Mouse (Mus musculus): ENCODE data around the gene Cox7a2. TPM values are rescaled to one million over a fixed set of nuclear protein-coding genes. Genes with fewer than 3 reads are reported as not detected.

The Cox7a2 gene
- polyA plus RNA-seq, 1 experiment from 2014 or later, result 999 TPM

DNA sequence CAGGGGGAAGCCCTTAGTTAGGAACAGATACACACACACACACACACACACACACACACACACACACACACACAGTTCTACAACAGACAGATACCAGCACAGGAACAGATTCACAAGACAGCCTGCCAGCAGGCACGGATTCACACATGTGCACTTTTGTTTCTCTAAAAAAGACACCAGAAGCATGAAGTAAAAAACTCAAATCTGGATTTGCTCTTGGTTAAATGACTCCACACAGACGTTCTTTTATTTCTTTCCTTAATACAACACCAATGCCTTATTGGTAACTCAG is 26.1 kb upstream of the Cox7a2 start:
- H3K36me3 ChIP-seq (replicated peaks; ENCODE audit: control insufficient read depth, insufficient read depth), result no peaks in the 10 kb centered on the region
- 76% methylated on average over 2 of the region's 2 CpGs for WGBS
- no peak overlapping the region for H3K4me3 ChIP-seq (replicated peaks; ENCODE audit: low read length)
- no peaks in the 10 kb centered on the region for H3K27me3 ChIP-seq (ENCODE audit: control insufficient read depth, insufficient read depth, low read length)
- no peak overlapping the region for H3K4me2 ChIP-seq (replicated peaks)
- ATAC-seq (ENCODE audit: low FRiP score), result no peak
- peaks cover 18% of the 10 kb centered on the region for H3K4me1 ChIP-seq (replicated peaks; ENCODE audit: control insufficient read depth, insufficient read depth, low read length)
- no peaks in the 10 kb centered on the region for H3K9me3 ChIP-seq (ENCODE audit: control insufficient read depth, low read length)
- DNase-seq (ENCODE audit: low spot score), result no peak
- H3K9ac ChIP-seq, result no peak overlapping the region
- no peak overlapping the region for H3K27ac ChIP-seq

DNA sequence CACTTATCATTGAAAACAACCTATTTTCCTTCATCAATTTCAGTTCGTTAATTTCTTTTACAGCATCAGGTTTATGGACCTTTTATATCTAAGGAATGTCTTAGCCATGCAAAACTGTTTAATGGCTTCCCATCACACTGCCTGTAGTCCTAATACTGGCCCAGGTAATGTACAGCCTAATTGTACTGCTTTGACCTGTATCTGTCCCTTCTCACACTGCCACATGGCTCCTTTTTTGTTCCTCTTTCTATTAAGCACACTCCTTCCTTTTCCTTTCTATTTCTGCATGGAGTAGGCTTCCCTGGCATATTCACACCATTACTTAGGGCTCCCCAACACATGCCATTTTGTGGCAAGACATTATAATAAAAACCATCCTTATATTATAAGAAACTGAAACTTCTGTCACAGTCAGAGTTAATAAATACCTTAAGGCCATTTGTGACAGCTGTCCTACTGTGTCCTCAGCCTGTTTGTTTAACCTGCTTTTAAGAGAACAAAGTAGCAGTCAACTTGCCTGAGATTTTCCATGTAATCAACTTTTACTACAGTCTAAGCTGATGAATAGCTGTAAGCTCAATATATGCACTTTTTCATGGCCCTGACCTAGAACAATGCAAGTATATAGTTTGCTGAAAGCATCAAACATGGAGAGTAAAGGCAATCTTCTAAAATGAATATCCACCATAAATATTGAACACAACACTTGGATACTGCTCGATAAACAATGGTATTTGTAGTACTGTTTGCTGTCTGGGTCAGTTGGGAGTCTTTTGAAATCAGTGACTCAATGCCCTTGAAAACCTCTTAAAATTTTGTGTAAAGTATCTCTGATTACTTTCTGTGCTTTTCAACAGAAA is 25.5 kb upstream of the Cox7a2 start:
- no peaks in the 10 kb centered on the region for H3K9me3 ChIP-seq (ENCODE audit: control insufficient read depth, low read length)
- H3K36me3 ChIP-seq (replicated peaks; ENCODE audit: control insufficient read depth, insufficient read depth), result no peaks in the 10 kb centered on the region
- H3K9ac ChIP-seq, result no peak overlapping the region
- H3K4me3 ChIP-seq (replicated peaks; ENCODE audit: low read length), result no peak overlapping the region
- no peak overlapping the region for H3K4me2 ChIP-seq (replicated peaks)
- peaks cover 15% of the 10 kb centered on the region for H3K4me1 ChIP-seq (replicated peaks; ENCODE audit: control insufficient read depth, insufficient read depth, low read length)
- DNase-seq (ENCODE audit: low spot score) (no peak), ATAC-seq (ENCODE audit: low FRiP score) (no peak)
- H3K27me3 ChIP-seq (ENCODE audit: control insufficient read depth, insufficient read depth, low read length), result no peaks in the 10 kb centered on the region
- 90% methylated on average over 2 of the region's 2 CpGs for WGBS
- no peak overlapping the region for H3K27ac ChIP-seq

DNA sequence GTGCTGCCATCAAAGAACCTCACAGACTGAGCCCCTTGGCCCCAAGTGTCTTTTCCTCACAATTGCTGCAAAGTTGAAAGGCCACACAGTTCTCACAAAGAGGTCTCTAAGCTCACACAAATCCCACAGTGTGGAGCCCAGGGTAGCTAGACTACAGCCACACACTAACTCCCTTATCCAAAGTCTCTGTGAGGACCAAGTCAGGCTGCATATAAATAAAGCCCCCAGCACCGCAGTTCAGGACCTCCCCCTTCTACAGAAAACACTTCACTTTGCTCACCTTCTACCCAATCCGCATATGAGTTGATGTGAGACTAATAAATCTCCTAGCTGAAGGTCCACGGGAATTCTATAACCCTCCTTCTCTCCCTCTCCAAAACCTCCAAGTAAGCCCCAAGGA is 24.8 kb upstream of the Cox7a2 start:
- WGBS, result 59% methylated on average over 3 of the region's 3 CpGs
- H3K27me3 ChIP-seq (ENCODE audit: control insufficient read depth, insufficient read depth, low read length), result no peaks in the 10 kb centered on the region
- no peak for DNase-seq (ENCODE audit: low spot score)
- H3K9ac ChIP-seq, result no peak overlapping the region
- H3K9me3 ChIP-seq (ENCODE audit: control insufficient read depth, low read length), result no peaks in the 10 kb centered on the region
- H3K36me3 ChIP-seq (replicated peaks; ENCODE audit: control insufficient read depth, insufficient read depth), result no peaks in the 10 kb centered on the region
- no peak for ATAC-seq (ENCODE audit: low FRiP score)
- H3K4me3 ChIP-seq (replicated peaks; ENCODE audit: low read length), result no peak overlapping the region
- H3K4me2 ChIP-seq (replicated peaks), result no peak overlapping the region
- H3K27ac ChIP-seq, result no peak overlapping the region
- peaks cover 11% of the 10 kb centered on the region; the same call in 1 of the 2 replicates for H3K4me1 ChIP-seq (replicated peaks; ENCODE audit: control insufficient read depth, insufficient read depth, low read length)

- H3K4me3 ChIP-seq (replicated peaks; ENCODE audit: low read length), result no peak overlapping the region
- H3K4me1 ChIP-seq (replicated peaks; ENCODE audit: control insufficient read depth, insufficient read depth, low read length), result 0 out of 2 replicates have a peak, but pooled peaks cover 2% of the 10 kb centered on the region
- no peak for DNase-seq (ENCODE audit: low spot score)
- peaks cover 17% of the 10 kb centered on the region; the same call in 1 of the 2 replicates for H3K36me3 ChIP-seq (replicated peaks; ENCODE audit: control insufficient read depth, insufficient read depth)
- H3K9me3 ChIP-seq (ENCODE audit: control insufficient read depth, low read length), result no peaks in the 10 kb centered on the region
- H3K27me3 ChIP-seq (ENCODE audit: control insufficient read depth, insufficient read depth, low read length), result no peaks in the 10 kb centered on the region
- no peak overlapping the region for H3K27ac ChIP-seq
- no peak overlapping the region for H3K9ac ChIP-seq
- H3K4me2 ChIP-seq (replicated peaks), result no peak overlapping the region
- no peak for ATAC-seq (ENCODE audit: low FRiP score)
- 81% methylated on average over 2 of the region's 2 CpGs for WGBS
Measured at GRCm38 (mm10) chr9:79779354-79779753, 19.7 kb upstream of the Cox7a2 start.

GRCm38 (mm10) chr9:79766991-79767545 is 7.4 kb upstream of the Cox7a2 start:
- Histone ChIP-seq H3K9me3 (ENCODE audit: control insufficient read depth, low read length) (no peaks in the 10 kb centered on the region), H3K4me2 (replicated peaks) (no peak overlapping the region), H3K27me3 (ENCODE audit: control insufficient read depth, insufficient read depth, low read length) (no peaks in the 10 kb centered on the region), H3K9ac (no peak overlapping the region), H3K4me1 (replicated peaks; ENCODE audit: control insufficient read depth, insufficient read depth, low read length) (no peaks in the 10 kb centered on the region), H3K36me3 (replicated peaks; ENCODE audit: control insufficient read depth, insufficient read depth) (peaks cover 18% of the 10 kb centered on the region), H3K4me3 (replicated peaks; ENCODE audit: low read length) (no peak overlapping the region), H3K27ac (no peak overlapping the region)
- DNase-seq (ENCODE audit: low spot score), result no peak
- no peak for ATAC-seq (ENCODE audit: low FRiP score)
- 98% methylated on average over 5 of the region's 5 CpGs for WGBS

DNA sequence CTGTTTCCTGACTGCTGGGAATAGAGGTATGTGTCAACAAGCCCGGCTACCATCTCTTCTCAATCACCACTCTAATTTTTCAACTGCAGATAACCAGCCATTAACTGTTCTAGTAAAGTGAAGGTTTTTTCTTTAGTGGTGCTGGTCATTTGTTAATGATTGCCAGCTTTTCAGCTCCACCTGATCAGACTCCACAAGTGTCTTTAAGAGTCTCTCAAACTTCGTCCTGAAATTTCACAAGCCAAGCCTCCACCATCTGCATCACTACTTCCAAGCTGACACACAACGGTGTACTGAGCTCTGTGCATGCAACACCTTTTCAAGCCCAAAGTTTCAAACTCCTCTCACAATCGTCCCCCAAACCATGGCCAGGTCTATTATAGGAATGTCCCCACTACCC is 5.7 kb upstream of the Cox7a2 start:
- WGBS, result 87% methylated on average over 4 of the region's 4 CpGs
- DNase-seq (ENCODE audit: low spot score), result no peak
- Histone ChIP-seq H3K36me3 (replicated peaks; ENCODE audit: control insufficient read depth, insufficient read depth) (peaks cover 2% of the 10 kb centered on the region), H3K4me2 (replicated peaks) (no peak overlapping the region), H3K9me3 (ENCODE audit: control insufficient read depth, low read length) (no peaks in the 10 kb centered on the region), H3K27ac (no peak overlapping the region), H3K27me3 (ENCODE audit: control insufficient read depth, insufficient read depth, low read length) (no peaks in the 10 kb centered on the region), H3K4me3 (replicated peaks; ENCODE audit: low read length) (no peak overlapping the region), H3K9ac (no peak overlapping the region), H3K4me1 (replicated peaks; ENCODE audit: control insufficient read depth, insufficient read depth, low read length) (0 out of 2 replicates have a peak, but pooled peaks cover 3% of the 10 kb centered on the region)
- ATAC-seq (ENCODE audit: low FRiP score), result no peak

- H3K36me3 ChIP-seq (replicated peaks; ENCODE audit: control insufficient read depth, insufficient read depth), result peaks cover 2% of the 10 kb centered on the region
- no peak for ATAC-seq (ENCODE audit: low FRiP score)
- no peak overlapping the region for H3K4me2 ChIP-seq (replicated peaks)
- no peaks in the 10 kb centered on the region for H3K9me3 ChIP-seq (ENCODE audit: control insufficient read depth, low read length)
- WGBS, result 86% methylated on average over 6 of the region's 6 CpGs
- peaks cover 11% of the 10 kb centered on the region for H3K4me1 ChIP-seq (replicated peaks; ENCODE audit: control insufficient read depth, insufficient read depth, low read length)
- DNase-seq (ENCODE audit: low spot score), result no peak
- no peaks in the 10 kb centered on the region for H3K27me3 ChIP-seq (ENCODE audit: control insufficient read depth, insufficient read depth, low read length)
- H3K27ac ChIP-seq, result no peak overlapping the region
- H3K9ac ChIP-seq, result no peak overlapping the region
- no peak overlapping the region for H3K4me3 ChIP-seq (replicated peaks; ENCODE audit: low read length)
Measured at GRCm38 (mm10) chr9:79762519-79762918, 2.8 kb upstream of the Cox7a2 start.

- Histone ChIP-seq H3K4me2 (replicated peaks) (peak overlapping the region; percentile 65), H3K9me3 (ENCODE audit: control insufficient read depth, low read length) (no peaks in the 10 kb centered on the region), H3K4me3 (replicated peaks; ENCODE audit: low read length) (peak overlapping the region; percentile 87), H3K27ac (peak overlapping the region; percentile 92), H3K27me3 (ENCODE audit: control insufficient read depth, insufficient read depth, low read length) (no peaks in the 10 kb centered on the region), H3K4me1 (replicated peaks; ENCODE audit: control insufficient read depth, insufficient read depth, low read length) (peaks cover 11% of the 10 kb centered on the region), H3K9ac (peak overlapping the region; percentile 92), H3K36me3 (replicated peaks; ENCODE audit: control insufficient read depth, insufficient read depth) (peaks cover 24% of the 10 kb centered on the region)
- WGBS, result 8% methylated on average over 14 of the region's 14 CpGs
- no peak for ATAC-seq (ENCODE audit: low FRiP score)
- no peak for DNase-seq (ENCODE audit: low spot score)
Measured at GRCm38 (mm10) chr9:79760076-79760475, 398 bp upstream of the Cox7a2 start.

DNA sequence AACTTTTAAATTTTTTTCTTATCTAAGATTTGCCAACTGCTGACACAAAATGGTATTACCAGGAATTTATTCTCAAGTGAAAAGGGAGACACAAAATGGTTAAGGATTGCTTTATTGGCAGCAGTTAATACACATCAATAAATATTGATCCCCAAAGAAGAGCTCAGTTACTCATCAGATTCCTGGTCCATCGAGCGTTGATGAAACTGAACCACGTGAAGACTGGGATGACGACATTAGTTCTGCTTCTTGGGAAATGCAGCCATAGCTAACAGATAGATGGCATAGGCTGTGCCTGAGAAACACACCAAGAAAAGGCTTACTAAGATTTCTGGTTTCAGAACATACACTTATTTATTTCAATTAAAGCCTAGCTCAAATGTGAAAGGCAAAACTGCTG is 4.4 kb downstream of the Cox7a2 start:
- no peak overlapping the region for H3K4me2 ChIP-seq (replicated peaks)
- no peak overlapping the region for H3K4me3 ChIP-seq (replicated peaks; ENCODE audit: low read length)
- DNase-seq (ENCODE audit: low spot score), result no peak
- H3K27ac ChIP-seq, result no peak overlapping the region
- no peak overlapping the region for H3K9ac ChIP-seq
- WGBS, result 88% methylated on average over 4 of the region's 4 CpGs
- ATAC-seq (ENCODE audit: low FRiP score), result no peak
- H3K27me3 ChIP-seq (ENCODE audit: control insufficient read depth, insufficient read depth, low read length), result no peaks in the 10 kb centered on the region
- peaks cover 8% of the 10 kb centered on the region for H3K4me1 ChIP-seq (replicated peaks; ENCODE audit: control insufficient read depth, insufficient read depth, low read length)
- peaks cover 49% of the 10 kb centered on the region for H3K36me3 ChIP-seq (replicated peaks; ENCODE audit: control insufficient read depth, insufficient read depth)
- H3K9me3 ChIP-seq (ENCODE audit: control insufficient read depth, low read length), result no peaks in the 10 kb centered on the region

Data from hindbrain, embryonic 14.5 days (tissue).